Mouse (Mus musculus): ENCODE data around the gene BC067074. TPM values are rescaled to one million over a fixed set of nuclear protein-coding genes. Genes with fewer than 3 reads are reported as not detected.

Gene BC067074
- total RNA-seq, 2 experiments from 2014 or later, result 1.1 to 1.2 TPM

DNA sequence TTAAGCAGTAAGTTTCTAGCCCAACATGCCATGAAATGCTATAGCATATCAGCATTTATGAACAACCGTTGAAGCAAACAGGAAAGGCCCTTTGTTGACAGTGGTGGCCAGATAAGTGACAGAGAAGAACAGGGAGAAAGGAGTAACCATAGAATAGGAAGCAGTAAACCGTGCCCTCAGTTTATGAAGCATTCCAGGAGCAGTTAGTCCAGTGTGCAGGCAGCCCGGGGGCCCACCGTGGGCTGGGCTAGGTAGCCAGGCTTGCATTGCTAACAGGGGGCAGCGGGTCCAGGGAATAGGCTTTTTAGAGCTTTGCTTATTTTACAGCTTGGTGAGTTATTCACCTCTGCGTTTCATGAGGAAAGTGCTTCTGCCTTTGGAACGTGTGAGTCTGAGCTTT is 39.3 kb downstream of the BC067074 start:
- TF ChIP-seq CTCF (IDR thresholded peaks at IDR 0.05), result no peak
- intact Hi-C loops (cut with DNase I), result no loop called here
- Histone ChIP-seq H3K27ac (no peak overlapping the region), H3K4me3 (no peak overlapping the region)
- DNase-seq (ENCODE audit: extremely low spot score in 1 of 2, low spot score in 2 of 2), result no peak

DNA sequence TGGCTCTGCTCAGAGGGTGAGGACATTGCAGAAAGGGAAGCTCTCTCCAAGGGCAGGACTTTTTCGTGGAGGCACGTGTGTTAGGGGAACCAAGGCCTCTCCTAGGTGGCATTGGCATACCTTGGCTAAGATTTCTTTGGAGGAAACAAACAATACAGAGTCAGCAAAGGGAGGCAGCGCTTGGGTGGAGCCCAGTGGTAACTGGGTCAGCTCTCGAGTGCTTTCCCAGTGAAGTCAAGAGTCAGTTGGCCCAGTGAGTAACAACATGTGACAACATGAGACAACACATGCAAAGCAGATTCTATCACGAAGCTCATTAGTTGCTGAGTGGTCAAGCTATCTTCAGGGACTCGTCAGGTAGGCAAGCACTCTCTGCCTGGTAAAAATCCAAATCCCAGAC is 40.4 kb downstream of the BC067074 start:
- intact Hi-C loops (cut with DNase I), result no loop called here

DNA sequence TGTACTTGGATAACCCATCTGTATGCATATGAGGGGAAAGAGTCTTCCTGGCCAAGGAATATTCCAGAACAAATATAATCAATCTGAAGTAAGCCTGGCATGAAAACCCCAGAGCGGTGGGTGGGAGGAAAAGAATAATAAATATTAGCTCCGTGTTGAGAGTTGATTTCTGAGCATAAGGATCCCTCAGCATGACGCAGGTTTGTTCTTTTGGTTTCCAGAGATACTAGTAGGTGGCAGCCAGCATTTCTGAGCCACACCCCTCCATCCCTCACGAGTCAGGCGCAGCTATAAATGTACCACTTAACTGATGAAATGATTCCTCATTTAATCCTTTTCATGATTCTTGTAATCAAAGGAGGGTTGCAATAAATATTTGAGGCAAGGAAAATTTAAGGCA is 41.0 kb downstream of the BC067074 start:
- H3K27ac ChIP-seq, result no peak overlapping the region
- H3K4me3 ChIP-seq, result no peak overlapping the region
- no peak for DNase-seq (ENCODE audit: extremely low spot score in 1 of 2, low spot score in 2 of 2)
- no peak for TF ChIP-seq CTCF (IDR thresholded peaks at IDR 0.05)
- intact Hi-C loops (cut with DNase I), result no loop called here

More for the DNA sequence above, 40.4 kb downstream of the BC067074 start:
- DNase-seq (ENCODE audit: extremely low spot score in 1 of 2, low spot score in 2 of 2), result no peak
- Histone ChIP-seq H3K4me3 (no peak overlapping the region), H3K27ac (no peak overlapping the region)
- TF ChIP-seq CTCF (IDR thresholded peaks at IDR 0.05), result no peak

DNA sequence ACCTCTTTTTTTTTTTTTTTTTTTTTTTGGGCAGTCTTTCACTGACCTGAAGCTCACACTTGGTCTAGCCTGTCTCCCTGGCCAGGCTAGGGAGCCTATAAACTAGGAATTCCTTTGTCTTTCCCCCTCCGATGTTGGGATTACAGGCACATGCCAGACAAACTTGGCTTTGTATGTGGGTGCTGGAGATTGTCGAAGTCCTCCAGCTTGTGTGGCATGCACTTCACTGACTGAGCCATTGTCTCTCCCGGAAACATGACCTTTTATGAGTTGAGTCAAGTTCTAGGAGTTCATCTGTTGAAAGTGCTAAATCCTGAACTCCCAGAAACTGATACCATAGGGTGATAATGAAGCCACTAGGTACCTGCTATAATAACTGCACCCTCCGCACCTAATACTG is 41.8 kb downstream of the BC067074 start:
- DNase-seq (ENCODE audit: extremely low spot score in 1 of 2, low spot score in 2 of 2), result no peak
- no peak overlapping the region for H3K27ac ChIP-seq
- no peak for TF ChIP-seq CTCF (IDR thresholded peaks at IDR 0.05)
- H3K4me3 ChIP-seq, result no peak overlapping the region
- intact Hi-C loops (cut with DNase I), result loop anchor here (5.0 kb wide), 1 partner anchor 333 kb away; no protein-coding TSS in a partner anchor

DNA sequence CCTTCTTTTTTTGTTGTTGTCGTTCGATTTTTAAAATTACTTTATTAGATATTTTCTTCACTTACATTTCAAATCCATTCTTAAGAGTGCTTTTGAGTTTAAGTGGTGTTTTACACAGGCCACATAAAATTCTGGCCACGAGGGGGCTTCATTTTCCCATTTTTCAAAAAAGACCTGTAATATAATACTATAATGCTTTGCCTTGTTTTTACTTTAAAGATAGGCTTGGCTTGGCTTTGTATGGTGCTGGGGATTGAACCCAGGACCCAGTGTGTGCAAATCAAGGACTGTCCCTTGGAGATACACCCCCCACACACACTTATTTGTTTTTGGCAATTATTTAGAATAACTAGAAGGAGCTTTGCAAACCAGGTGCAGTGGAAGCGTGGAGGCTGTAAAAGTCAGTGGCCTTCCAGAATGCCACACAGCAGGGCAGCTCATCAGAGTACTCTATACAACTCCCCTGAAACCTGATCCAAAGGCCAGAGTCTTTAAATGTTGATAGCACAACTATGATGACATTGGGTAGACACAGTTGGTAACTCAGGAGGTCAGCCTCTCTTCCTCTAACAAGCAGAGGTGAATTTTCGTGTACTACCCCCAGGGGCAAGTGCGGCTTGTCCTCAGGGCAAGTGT is 44.4 kb downstream of the BC067074 start:
- TF ChIP-seq CTCF (IDR thresholded peaks at IDR 0.05), result peak; percentile 75
- Histone ChIP-seq H3K4me3 (no peak overlapping the region), H3K27ac (no peak overlapping the region)
- DNase-seq (ENCODE audit: extremely low spot score in 1 of 2, low spot score in 2 of 2), result peak; percentile 65 to 70
- intact Hi-C loops (cut with DNase I), result loop anchor here (1.0 to 5.0 kb wide), 2 partner anchors 281 to 330 kb away; partner anchors contain the start of gene Snx18

DNA sequence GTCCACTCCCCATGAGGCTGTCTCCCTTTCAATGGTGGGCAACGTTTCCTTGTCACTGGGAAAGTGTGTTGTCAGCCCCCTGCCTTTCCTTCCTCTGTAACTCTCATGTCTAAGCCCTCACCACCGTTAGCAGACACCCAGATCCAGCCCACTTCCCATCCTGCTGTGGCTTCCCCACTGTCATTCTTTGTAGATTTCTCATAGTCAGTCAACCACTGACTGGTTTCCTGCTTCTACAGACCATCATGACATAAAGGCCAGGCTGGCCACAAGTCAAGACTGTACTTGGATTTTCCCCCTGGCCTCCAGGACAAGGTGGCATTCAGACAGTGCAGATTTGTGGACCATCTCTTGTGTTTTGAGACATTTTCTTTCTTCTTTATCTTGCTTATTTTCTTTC is 47.7 kb downstream of the BC067074 start:
- TF ChIP-seq CTCF (IDR thresholded peaks at IDR 0.05), result no peak
- Histone ChIP-seq H3K27ac (no peak overlapping the region), H3K4me3 (no peak overlapping the region)
- no peak for DNase-seq (ENCODE audit: extremely low spot score in 1 of 2, low spot score in 2 of 2)
- intact Hi-C loops (cut with DNase I), result loop anchor here (1.0 kb wide), 1 partner anchor 12 kb away; no protein-coding TSS in a partner anchor

DNA sequence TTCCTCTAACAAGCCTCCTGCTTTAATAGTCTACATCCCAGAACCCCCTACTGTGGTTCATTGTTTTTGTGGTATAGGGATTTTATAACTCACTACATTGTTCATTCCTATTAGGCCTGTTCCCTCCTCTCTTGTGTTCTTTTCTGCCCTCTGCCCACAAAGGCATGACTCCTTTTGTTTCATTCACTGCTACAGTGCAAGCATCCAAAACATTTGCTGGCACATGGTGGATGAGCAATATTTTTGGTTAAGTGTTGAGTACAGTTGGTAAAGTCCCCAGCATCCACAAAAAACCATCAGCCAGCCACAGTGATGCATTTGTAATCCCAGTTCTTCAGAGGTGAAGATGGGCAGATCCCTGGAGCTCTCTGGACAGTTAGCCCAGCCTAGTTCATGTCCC is 48.2 kb downstream of the BC067074 start:
- no peak for TF ChIP-seq CTCF (IDR thresholded peaks at IDR 0.05)
- Histone ChIP-seq H3K27ac (no peak overlapping the region), H3K4me3 (no peak overlapping the region)
- intact Hi-C loops (cut with DNase I), result no loop called here
- DNase-seq (ENCODE audit: extremely low spot score in 1 of 2, low spot score in 2 of 2), result no peak

DNA sequence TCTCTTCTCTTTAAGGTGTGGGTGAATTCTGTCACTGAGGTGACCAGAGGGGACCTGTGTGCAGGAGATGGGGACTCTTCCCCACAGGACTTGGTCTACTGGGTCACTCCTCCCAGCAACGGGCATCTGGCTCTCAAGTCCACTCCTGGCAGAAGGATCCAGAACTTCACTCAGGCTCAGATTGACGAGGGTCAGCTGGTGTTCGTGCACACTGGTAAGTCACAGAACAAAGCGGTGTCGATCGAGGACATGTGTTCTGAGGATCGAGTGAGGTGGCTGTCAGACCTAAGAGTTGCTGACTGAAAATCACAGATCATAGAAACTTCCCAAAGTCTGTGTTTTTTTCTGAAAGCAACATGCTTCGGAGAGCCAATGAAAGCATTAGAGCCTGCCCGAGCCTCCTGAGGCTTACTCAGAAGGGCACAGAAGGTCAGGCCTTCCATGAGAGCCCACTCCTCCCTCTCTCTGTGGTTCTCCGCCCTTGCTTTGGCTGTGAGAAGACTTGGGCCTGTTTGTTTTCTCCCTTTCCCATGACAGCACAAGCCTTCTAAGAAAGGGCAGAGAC is 49.5 kb downstream of the BC067074 start:
- H3K4me3 ChIP-seq, result no peak overlapping the region
- intact Hi-C loops (cut with DNase I), result no loop called here
- no peak for TF ChIP-seq CTCF (IDR thresholded peaks at IDR 0.05)
- no peak for DNase-seq (ENCODE audit: extremely low spot score in 1 of 2, low spot score in 2 of 2)
- H3K27ac ChIP-seq, result no peak overlapping the region

DNA sequence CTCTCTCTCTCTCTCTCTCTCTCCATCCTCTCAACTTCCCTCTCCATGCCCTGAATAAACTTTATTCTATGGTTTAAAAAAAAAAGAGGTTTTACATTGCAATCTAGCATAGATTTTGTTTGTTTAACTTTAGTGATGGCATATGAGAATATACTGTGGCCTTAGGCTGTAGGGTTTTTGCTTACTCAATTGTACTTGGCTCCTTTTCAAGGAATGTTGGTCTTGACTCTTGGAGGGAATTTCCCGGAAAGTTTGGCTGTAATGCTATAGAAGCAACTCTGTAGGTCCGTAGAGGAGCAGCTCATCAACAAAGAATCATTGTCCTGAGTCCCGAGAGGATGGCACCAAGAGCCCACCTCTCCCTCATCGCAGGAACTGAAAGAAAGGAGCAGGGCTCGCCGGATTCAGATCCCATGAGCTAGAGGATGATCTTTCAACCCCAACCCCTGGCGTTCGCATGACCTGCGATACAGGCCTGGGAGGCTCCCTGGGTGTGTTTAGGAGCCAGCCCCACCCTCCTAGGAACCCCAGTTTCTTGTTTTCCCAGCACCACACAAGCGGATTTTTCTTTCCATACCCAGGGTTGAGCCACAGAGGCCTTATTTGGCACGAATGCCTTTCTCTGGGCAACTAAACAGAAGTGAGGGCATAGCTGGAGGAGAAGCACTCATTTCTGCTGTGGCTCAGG is 57.9 kb downstream of the BC067074 start:
- intact Hi-C loops (cut with DNase I), result no loop called here
- TF ChIP-seq CTCF (IDR thresholded peaks at IDR 0.05), result no peak
- H3K27ac ChIP-seq, result no peak overlapping the region
- H3K4me3 ChIP-seq, result no peak overlapping the region
- DNase-seq (ENCODE audit: extremely low spot score in 1 of 2, low spot score in 2 of 2), result no peak

DNA sequence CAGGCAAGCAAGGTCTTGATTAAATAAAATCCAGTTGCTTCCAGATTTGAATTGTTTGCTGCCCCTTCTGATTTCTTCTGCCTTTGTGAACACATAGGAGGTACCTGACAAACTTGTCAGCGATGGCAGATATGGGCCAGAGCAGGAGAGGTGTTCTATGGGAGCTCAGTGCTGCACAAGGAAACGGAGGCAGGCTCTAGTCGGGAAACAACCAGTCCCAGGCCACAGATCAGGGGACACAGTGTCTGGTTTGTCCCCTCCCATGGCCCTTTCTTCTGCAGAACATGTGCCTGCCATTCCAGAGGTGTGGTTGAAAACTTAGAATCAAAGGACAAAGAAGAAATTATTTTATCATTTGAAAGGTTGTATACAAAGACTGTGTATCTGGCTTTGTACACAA is 60.6 kb downstream of the BC067074 start:
- H3K27ac ChIP-seq, result no peak overlapping the region
- H3K4me3 ChIP-seq, result no peak overlapping the region
- no peak for DNase-seq (ENCODE audit: extremely low spot score in 1 of 2, low spot score in 2 of 2)
- intact Hi-C loops (cut with DNase I), result no loop called here
- no peak for TF ChIP-seq CTCF (IDR thresholded peaks at IDR 0.05)

DNA sequence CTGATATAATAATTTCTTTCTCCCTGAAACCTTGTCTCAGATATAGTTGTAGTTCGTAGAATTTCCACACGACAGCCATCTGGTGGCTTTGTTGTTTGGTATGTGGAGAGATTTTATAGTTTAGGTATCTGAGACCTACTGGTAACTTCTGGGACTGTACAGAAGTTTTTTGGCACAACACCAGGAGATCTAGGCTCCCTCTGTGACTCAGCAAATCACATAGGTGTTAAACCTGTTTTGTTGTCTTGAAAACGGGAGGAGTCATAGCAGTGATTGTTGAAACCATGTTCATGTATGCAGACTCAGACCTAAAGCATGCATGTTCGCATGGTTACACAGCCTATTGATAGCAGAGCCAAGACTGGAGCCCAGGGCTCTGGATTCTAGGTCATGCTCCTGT is 61.0 kb downstream of the BC067074 start:
- no peak for TF ChIP-seq CTCF (IDR thresholded peaks at IDR 0.05)

DNA sequence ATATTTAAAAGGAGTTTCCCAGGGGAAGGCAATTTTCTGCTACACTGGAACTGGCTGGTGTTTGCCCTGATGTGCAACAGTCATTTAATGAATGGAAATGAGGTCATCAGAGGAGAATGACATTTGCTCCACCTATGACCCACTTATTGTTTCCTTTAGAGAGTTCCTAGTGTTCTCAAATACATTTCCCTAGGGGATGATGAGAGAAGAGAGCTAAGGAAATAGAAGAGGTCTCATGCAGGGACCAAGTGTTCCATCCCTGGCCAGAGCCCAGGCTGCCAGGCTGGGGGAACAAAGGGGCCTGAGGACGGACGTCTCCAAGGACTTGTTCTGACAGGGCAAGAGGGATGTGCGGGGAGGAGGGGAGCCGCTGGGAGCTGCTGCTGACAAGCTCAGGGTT is 62.1 kb downstream of the BC067074 start:
- DNase-seq (ENCODE audit: extremely low spot score in 1 of 2, low spot score in 2 of 2), result no peak
- H3K4me3 ChIP-seq, result no peak overlapping the region
- intact Hi-C loops (cut with DNase I), result no loop called here
- TF ChIP-seq CTCF (IDR thresholded peaks at IDR 0.05), result no peak
- H3K27ac ChIP-seq, result no peak overlapping the region

More for the DNA sequence above, 61.0 kb downstream of the BC067074 start:
- no peak for DNase-seq (ENCODE audit: extremely low spot score in 1 of 2, low spot score in 2 of 2)
- Histone ChIP-seq H3K27ac (no peak overlapping the region), H3K4me3 (no peak overlapping the region)
- intact Hi-C loops (cut with DNase I), result no loop called here
